Mouse (Mus musculus) ES-E14 (cell line): ENCODE results near the gene Adgrd1.

Experiments
- CHD2 ChIP-seq: IDR thresholded peaks from 2 replicates; pipeline ENCODE4 v1.6.1; 2014; ENCODE audit warnings: mild to moderate bottlenecking, low read depth, low read length, inconsistent platforms
- HCFC1 ChIP-seq: IDR thresholded peaks from 2 replicates; pipeline ENCODE4 v1.6.1; 2012; ENCODE audit warnings: low read length, inconsistent platforms, borderline replicate concordance; ENCODE audit not compliant: insufficient read depth
- ZC3H11A ChIP-seq: IDR thresholded peaks from 2 replicates; pipeline ENCODE4 v1.6.1; 2012; ENCODE audit warnings: low read depth, mild to moderate bottlenecking, inconsistent platforms, low read length, borderline replicate concordance
- ZNF384 ChIP-seq: IDR thresholded peaks from 2 replicates; pipeline ENCODE4 v1.6.1; 2012; ENCODE audit warnings: low read depth, low read length, inconsistent platforms

DNA sequence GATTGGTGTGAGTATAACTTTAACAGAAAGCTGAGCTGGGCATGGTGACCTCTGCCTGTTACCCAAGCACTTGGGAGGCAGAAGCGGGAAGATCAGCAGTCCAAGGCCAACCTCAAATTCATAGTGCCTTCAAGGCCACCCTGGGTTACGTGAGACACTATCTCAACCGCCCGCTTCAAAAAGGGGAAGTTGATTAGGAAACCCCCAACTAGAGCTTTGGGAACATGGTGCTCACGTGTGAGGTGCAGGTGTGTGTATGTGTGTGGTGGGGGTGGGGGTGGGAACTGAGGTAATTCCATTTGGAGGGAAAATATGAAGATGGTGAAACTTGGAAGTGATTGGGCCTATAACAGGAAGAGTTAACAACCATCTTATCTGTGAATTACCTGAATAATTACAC lies 19.3 kb upstream of the Adgrd1 start:
- TF ChIP-seq CHD2, result no peak
- TF ChIP-seq ZNF384, result no peak
- TF ChIP-seq ZC3H11A, result no peak
- TF ChIP-seq HCFC1, result no peak
